Mouse (Mus musculus) cerebral cortex, adult 2 months (tissue): ENCODE data around the gene Pak6.

ENCODE experiments used
- WGBS: fragments of 180-500 bp; shearing (Covaris S2); methylation state at CpG from one replicate; pipeline ENCODE4 v1.1.7; 2018; 5-methylcytosine and 5-hydroxymethylcytosine counted together

Pak6 gene

GRCm38 (mm10) chr2:118662902-118663803, at the start of gene Pak6:
Gene Pak6 (plus strand): TSS chr2:118663303.
- WGBS, result 4% methylated on average over 37 of the region's 37 CpGs

GRCm38 (mm10) chr2:118618013-118618412, 45.1 kb upstream of the Pak6 start:
- WGBS, result 87% methylated on average over 5 of the region's 5 CpGs

GRCm38 (mm10) chr2:118620101-118620500, 43.0 kb upstream of the Pak6 start:
- whole genome bisulfite sequencing, result 76% methylated on average over 2 of the region's 2 CpGs

- 91% methylated on average over 8 of the region's 8 CpGs for WGBS
These were observed 42.5 kb upstream of the Pak6 start for GRCm38 (mm10) chr2:118620608-118621007.

GRCm38 (mm10) chr2:118629276-118629675, 33.8 kb upstream of the Pak6 start:
- WGBS, result 52% methylated on average over 6 of the region's 6 CpGs

- whole genome bisulfite sequencing, result 85% methylated on average over 5 of the region's 5 CpGs
These were observed 29.7 kb upstream of the Pak6 start for GRCm38 (mm10) chr2:118633441-118633840.

- 77% methylated on average over 5 of the region's 5 CpGs for WGBS
These were observed 25.8 kb upstream of the Pak6 start for GRCm38 (mm10) chr2:118637258-118637657.

- 38% methylated on average over 8 of the region's 8 CpGs for WGBS
These were observed 25.1 kb upstream of the Pak6 start for GRCm38 (mm10) chr2:118637888-118638526.

- 92% methylated on average over 8 of the region's 8 CpGs for WGBS
These were observed 24.4 kb upstream of the Pak6 start for GRCm38 (mm10) chr2:118638686-118639085.

GRCm38 (mm10) chr2:118641147-118641546, 22.0 kb upstream of the Pak6 start:
- WGBS, result 76% methylated on average over 2 of the region's 2 CpGs

- WGBS, result 76% methylated on average over 3 of the region's 3 CpGs
These were observed 20.7 kb upstream of the Pak6 start for GRCm38 (mm10) chr2:118642431-118642830.

- WGBS, result 69% methylated on average over 3 of the region's 3 CpGs
These were observed 20.2 kb upstream of the Pak6 start for GRCm38 (mm10) chr2:118642942-118643341.

GRCm38 (mm10) chr2:118646665-118647064, 16.4 kb upstream of the Pak6 start:
- 81% methylated on average over 5 of the region's 5 CpGs for WGBS

GRCm38 (mm10) chr2:118650697-118651096, 12.4 kb upstream of the Pak6 start:
- 71% methylated on average over 1 of the region's 2 CpGs for WGBS

- 47% methylated on average over 3 of the region's 3 CpGs for WGBS
These were observed 6.3 kb upstream of the Pak6 start for GRCm38 (mm10) chr2:118656688-118657281.

- WGBS, result 54% methylated on average over 4 of the region's 4 CpGs
These were observed 4.6 kb upstream of the Pak6 start for GRCm38 (mm10) chr2:118658457-118658856.

- 20% methylated on average over 1 of the region's 1 CpGs for WGBS
These were observed 4.0 kb upstream of the Pak6 start for GRCm38 (mm10) chr2:118659077-118659476.

GRCm38 (mm10) chr2:118659493-118659892, 3.6 kb upstream of the Pak6 start:
- WGBS, result 74% methylated on average over 12 of the region's 12 CpGs

- WGBS, result 3% methylated on average over 4 of the region's 4 CpGs
These were observed 3.1 kb upstream of the Pak6 start for GRCm38 (mm10) chr2:118659998-118660452.

GRCm38 (mm10) chr2:118661891-118662290, 1.2 kb upstream of the Pak6 start:
- 86% methylated on average over 9 of the region's 9 CpGs for WGBS

GRCm38 (mm10) chr2:118663804-118664766, 982 bp downstream of the Pak6 start:
- 31% methylated on average over 19 of the region's 19 CpGs for WGBS
